Mouse (Mus musculus) embryo, embryonic 11 days (tissue): ENCODE measurements at regions not wholly inside any gene's neighbourhood (a gene's known extent, or its start where the extent isn't known, plus 50 kb on each side); places are given as distances from the start of the nearest gene placed in this dataset.
A peak's percentile ranks its signal among the peaks of the same experiment; 100 is the strongest.

Source experiments
- DNase-seq: peaks from one replicate; pipeline ENCODE4 v3.0.0-alpha.2; 2015

- no peak for DNase-seq
Measured at GRCm38 (mm10) chr12:49449396-49449795, 64.4 kb downstream of the Gm43517 start.

- DNase-seq = no peak
Measured at GRCm38 (mm10) chr12:49468059-49468458, 83.1 kb downstream of the Gm43517 start.

- no peak for DNase-seq
Measured at GRCm38 (mm10) chr12:49473371-49473770, 88.4 kb downstream of the Gm43517 start.

- DNase-seq = peak; percentile 22
Measured at GRCm38 (mm10) chr12:49480656-49481055, 95.7 kb downstream of the Gm43517 start.

- peak; percentile 5 for DNase-seq
Measured at GRCm38 (mm10) chr12:49481151-49481550, 96.2 kb downstream of the Gm43517 start.

- no peak for DNase-seq
Measured at GRCm38 (mm10) chr12:49482367-49482766, 97.4 kb downstream of the Gm43517 start.

GRCm38 (mm10) chr12:49484070-49484770 is 99.2 kb downstream of the Gm43517 start:
- peak; percentile 31 for DNase-seq

- DNase-seq = no peak
Measured at GRCm38 (mm10) chr12:49513131-49513530, 128.2 kb downstream of the Gm43517 start.

GRCm38 (mm10) chr12:49514616-49515015 is 129.6 kb downstream of the Gm43517 start:
- DNase-seq = no peak
